Mouse (Mus musculus) CD4-positive helper T cell, adult 2 months (primary cell): Measurements from ENCODE around the gene Tmem190.
A peak's percentile ranks its signal among the peaks of the same experiment; 100 is the strongest.
"Not testable (repeated sequence)": the region's sequence is repeated elsewhere in the genome, so short reads cannot be mapped to it uniquely, and the experiment has no call there.

Experiments used
- DNase-seq: peaks from one replicate; pipeline ENCODE4 v3.0.0-alpha.2; 2012; ENCODE audit warnings: low read depth, missing footprints, low spot score

Gene Tmem190

GRCm38 (mm10) chr7:4776131-4776530, 6.6 kb upstream of the Tmem190 start:
- DNase-seq, result no peak

- DNase-seq, result peak; percentile 57
Measured at GRCm38 (mm10) chr7:4776861-4777830, 5.6 kb upstream of the Tmem190 start.

DNA sequence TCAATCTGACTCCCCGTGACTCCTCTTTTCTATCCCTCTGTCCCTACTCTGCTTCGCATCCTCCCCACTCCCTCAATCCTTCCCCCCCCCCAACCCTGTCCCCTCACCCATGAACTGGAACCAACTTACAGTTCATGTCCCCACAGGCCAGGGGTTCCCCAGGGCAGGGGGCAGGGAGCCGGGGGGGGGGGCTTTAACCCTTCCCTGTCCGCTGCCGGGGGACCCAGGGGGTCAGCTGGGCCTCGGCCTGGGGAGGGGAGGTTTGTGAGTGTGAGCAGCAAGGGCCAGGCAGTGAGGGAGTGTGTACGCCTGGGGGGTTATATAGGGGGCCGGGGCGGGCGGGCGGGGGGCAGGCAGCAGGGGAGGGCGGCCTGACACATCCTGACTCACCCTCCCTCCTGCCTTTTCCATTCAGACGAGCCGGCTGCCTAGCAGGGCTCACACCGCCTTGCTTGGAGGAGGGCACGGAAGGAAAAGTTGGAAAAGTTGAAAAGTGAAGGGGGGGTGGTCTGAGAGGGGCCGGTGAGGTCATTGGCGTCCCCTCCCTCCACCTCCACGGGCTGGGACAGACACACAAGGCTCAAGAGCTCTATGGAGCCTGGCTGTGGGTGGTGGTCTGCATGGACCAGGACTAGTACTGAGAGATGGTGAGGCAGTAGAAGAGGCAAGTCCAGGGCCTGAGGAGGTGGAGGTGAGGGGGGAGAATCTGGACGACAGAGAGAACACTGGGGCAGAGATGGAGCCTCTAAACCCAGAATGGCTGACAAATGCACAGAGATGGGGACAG, 4.7 kb upstream of the Tmem190 start:
- DNase-seq, result no peak

- no peak for DNase-seq
Measured at GRCm38 (mm10) chr7:4779921-4780320, 2.8 kb upstream of the Tmem190 start.

- DNase-seq, result no peak
Measured at GRCm38 (mm10) chr7:4782130-4782529, 607 bp upstream of the Tmem190 start.

DNA sequence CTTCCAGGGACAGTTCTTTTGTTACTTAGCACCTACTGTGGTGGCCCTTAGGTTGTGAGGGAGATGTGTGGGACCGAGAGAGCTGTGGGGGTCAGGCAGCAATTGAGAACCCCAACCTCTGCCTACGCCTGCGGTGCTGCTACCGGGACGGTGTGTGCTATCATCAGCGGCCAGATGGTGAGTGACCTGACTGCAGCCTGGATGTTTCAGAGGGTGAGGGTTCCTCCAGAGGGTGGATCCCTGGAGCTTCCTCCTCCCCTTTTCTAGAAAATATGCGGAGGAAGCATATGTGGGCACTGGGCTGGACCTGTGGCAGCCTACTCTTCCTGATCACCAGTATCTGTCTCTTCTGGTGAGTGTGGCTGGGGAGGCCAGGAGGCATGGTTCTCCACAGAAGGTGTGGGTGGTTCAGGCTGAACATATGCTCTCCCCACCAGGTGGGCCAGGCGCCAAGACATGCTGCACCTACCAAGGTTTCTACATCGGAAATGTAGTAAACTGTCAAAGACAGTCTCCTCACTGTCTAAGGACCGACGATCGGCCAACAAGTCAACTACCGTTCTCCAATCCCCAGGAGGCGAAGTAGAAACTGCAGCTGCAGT, 1.0 kb downstream of the Tmem190 start:
- DNase-seq, result no peak

DNA sequence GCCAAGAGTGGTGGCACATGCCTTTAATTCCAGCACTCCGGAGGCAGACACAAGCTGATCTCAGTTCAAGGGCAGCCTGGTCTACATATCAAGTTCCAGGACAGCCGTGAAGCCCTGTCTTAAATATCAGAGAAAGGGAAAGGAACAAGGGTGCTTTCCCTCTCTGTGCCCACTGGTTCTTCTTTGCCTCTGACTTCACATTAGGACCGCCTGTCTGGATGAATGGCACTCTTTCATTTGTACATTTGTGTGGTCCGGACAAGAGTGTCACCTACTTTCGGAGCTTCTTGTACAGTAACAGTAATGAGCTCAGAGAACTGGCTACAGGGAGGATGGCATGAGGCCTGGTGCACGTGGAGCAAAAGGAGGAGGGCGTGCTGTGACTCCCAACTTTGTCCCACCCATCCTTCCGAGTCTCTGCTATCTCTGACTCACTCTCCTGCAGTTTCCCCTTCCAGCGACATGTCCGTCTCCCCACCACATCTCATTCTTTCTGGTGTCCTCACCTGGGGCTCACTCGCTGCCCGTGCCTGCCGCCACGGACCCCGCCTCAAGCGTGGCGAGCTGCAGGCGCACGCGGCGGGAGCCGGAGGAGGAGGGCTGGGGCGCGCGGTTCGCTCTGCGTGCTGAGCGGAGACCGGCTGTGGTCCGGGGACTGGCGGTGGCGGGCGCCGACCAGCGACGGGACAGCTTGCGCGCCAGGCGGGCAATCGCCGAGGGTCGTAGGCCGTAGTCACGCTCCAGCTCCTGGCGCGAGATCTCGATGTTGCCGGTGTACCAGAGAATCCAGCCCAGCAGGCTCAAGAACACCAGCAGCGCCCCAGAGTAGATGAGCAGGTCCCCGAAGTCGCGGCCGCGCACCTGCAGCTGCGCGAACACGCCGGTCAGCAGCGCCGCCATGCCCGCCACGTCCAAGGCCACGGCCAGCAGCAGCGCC, 6.0 kb downstream of the Tmem190 start:
- DNase-seq, result peak; percentile 52

DNA sequence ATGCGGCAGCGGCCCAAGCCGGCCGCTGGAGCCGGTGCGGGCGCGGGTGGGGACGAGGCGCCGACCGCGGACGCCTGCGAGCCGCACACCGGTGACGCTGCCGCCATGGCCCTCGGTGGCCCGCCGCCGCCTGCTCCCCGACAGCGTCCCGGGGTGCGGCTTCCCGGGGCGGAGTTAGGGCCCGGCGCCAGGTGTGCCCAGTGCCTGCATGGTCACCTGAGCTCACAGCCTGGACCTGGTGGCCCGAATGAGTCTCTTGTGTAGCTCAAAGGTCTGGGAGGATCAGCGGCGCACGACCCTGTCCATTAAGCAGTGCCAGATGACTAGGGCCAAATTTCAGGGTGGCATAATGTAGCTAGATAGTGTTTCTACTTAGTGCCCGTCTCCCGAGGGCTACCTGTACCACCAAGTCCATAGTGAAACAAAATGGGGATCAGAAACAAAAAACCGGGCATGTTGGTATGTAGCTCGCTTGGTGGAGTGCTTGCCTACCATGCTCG, 6.7 kb downstream of the Tmem190 start, which contains the start of gene Tmem238:
Gene Tmem238 (minus strand): TSS at position 221 of the 500 bp plus-strand sequence.
- peak; percentile 50 for DNase-seq

GRCm38 (mm10) chr7:4792278-4793212, 9.8 kb downstream of the Tmem190 start, which contains the start of gene Rpl28:
Gene Rpl28 (plus strand): TSS chr7:4792874.
- peak; percentile 97 for DNase-seq

DNA sequence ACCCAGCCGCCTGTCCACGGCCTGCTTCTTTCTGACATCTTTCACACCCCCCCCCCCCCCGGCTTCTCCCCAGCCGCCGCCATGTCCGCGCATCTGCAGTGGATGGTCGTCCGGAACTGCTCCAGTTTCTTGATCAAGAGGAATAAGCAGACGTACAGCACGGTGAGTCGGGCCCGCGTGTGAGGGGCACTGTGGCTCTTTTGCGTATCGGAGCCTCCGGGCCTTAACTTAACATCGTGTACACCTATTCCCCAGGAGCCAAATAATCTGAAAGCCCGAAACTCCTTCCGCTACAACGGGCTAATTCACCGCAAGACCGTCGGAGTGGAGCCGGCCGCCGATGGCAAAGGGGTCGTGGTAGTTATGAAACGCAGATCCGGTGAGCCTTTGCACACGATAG, 10.5 kb downstream of the Tmem190 start:
- DNase-seq, result not testable (repeated sequence)

- DNase-seq, result no peak
Measured at GRCm38 (mm10) chr7:4793674-4794073, 10.9 kb downstream of the Tmem190 start.

DNA sequence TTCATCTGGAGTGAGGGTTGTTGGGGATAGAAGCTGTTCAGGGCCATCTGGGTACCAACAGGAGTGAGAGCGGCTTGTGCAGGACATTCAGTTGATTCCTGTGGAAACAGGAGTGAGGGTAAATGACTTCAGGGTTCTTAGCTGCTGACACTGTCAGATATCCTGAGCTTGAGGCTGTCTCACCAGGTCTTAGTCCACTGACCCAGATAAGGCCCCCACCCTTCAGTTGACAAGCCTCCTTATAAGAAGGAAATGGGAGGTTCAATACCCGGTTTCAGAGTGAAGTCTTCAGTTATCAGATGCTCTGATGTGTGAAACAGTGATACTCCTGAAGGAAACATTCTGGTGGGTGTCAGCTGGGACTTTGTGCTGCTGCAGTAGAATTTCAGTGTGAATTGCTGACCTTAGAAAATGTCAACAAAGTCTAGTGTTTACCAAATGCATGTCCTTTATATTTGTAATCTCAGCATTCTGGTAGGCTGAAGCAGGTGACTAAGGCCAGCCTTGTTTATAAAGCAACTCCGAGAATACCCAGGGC, 12.0 kb downstream of the Tmem190 start:
- DNase-seq, result no peak

DNA sequence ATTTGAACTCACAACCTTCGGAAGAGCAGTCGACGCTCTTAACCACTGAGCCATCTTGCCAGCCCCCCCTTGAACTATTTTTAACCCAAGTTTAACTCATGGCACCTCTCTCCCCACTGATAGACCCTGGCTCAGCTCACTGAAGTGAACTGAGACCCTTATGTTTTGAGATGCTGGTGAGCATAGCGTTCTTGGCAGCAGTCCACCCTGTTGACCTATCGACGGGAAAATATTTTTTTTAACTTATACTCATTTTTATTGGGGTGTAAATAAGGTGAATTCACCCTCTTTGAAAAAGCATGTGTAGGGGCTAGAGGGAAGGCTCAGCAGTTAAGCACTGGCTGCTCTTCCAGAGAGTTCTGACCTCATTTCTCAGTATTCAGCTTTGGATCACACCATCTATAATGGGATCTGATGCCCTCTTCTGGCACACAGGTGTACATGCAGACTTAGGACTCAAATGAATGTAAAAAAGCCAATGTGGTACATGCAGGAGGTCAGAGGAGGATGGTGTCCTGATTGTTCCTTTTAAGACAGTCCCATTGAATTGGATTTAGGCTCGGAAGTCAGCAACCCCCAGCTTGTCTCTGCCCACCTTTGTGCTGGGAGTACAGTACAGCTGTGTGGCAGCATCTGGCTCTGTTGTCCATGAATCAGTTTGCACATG, 13.2 kb downstream of the Tmem190 start:
- peak; percentile 70 for DNase-seq

GRCm38 (mm10) chr7:4802247-4802646, 19.5 kb downstream of the Tmem190 start:
- DNase-seq, result no peak

- peak; percentile 69 for DNase-seq
Measured at GRCm38 (mm10) chr7:4806716-4807115, 24.0 kb downstream of the Tmem190 start.

DNA sequence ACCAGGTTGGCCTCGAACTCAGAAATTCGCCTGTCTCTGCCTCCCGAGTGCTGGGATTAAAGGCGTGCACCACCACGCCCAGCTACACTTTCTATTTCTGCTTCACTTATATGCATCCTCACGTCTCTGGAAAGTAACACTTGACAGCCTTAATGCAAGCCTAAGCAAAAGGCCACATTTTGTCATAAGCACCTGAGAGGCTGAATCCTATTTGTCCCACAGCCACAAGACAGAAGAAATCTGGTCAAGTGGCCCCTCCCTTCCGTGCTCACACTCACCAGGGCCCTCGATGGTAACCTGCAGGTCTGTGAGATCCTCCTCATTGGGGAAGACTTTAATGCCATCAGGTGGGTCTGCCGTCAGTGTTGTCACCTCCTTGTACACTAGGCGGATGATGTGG, 28.4 kb downstream of the Tmem190 start:
- DNase-seq, result peak; percentile 32

- DNase-seq, result peak; percentile 64
Measured at GRCm38 (mm10) chr7:4811842-4812302, 29.1 kb downstream of the Tmem190 start.

DNA sequence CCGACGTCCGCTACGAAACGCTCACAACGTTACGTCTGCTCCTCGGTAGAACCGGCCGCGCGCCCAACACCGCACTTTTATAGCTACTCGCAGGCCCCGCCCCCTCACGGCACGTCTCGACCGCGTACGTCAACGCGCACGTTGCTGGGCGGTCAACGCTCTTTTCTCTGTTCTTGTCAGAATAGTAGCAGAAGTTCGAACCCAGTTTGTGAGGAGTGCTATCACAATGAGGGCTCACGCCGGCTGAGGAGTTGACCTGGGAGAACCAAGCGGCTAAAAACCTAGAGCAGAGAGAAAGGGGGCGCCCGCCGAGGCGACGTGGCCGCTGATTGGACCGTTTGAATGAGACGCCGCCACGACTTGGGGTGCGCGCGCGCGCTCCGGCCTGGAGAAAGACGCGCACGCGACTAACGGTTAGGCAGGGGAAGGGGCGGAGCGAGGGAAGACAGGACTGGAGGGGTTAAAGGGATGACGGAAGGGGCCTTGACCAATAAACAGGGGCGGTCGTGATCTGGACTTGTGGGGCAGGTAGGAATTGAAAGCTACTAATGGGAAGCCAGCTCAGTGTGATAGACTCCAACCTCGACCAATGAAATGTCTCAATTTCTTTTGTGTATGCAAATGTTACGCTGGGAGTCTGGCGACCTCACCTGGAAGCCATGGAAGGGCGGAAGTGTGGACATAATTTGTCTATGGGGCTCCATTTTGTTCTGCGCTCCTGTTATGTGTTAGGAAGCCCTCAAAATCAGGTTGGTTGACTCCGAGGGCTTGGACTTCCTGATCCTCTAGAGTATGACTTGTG, 29.8 kb downstream of the Tmem190 start, which contains the start of gene Ube2s:
Gene Ube2s (minus strand): TSS at position 288 of the 802 bp plus-strand sequence.
- peak; percentile 100 for DNase-seq
